Mouse (Mus musculus) embryonic facial prominence, embryonic 13.5 days (tissue): ENCODE measurements around the gene C1galt1. TPM values are rescaled to one million over a fixed set of nuclear protein-coding genes. Genes with fewer than 3 reads are reported as not detected.

ENCODE experiments used
- ATAC-seq: fragments of 200-750 bp; cut with Nextera tagmentation; 2 replicates; pipeline ENCODE4 v1.8.0; 2017; ENCODE audit warnings: low read depth; ENCODE audit not compliant: insufficient number of reproducible peaks, insufficient read depth, low FRiP score, low TSS enrichment
- H3K27ac ChIP-seq: fragments of 300-500 bp; sonication (generic); 2 replicates; pipeline ENCODE4 v1.5.1; 2015; ENCODE audit warnings: moderate library complexity, mild to moderate bottlenecking, inconsistent platforms
- H3K27me3 ChIP-seq: fragments of 300-500 bp; sonication (generic); 2 replicates; pipeline ENCODE4 v1.6.1; 2015; ENCODE audit warnings: mild to moderate bottlenecking, inconsistent platforms
- H3K36me3 ChIP-seq: fragments of 300-500 bp; sonication (generic); 2 replicates; pipeline ENCODE4 v1.6.1; 2015; ENCODE audit warnings: mild to moderate bottlenecking, inconsistent platforms
- H3K4me1 ChIP-seq: fragments of 300-500 bp; sonication (generic); 2 replicates; pipeline ENCODE4 v1.6.1; 2015; ENCODE audit warnings: inconsistent platforms
- H3K4me2 ChIP-seq: fragments of 300-500 bp; sonication (generic); 2 replicates; pipeline ENCODE4 v1.6.1; 2015; ENCODE audit warnings: moderate library complexity, mild to moderate bottlenecking, inconsistent platforms
- H3K4me3 ChIP-seq: fragments of 300-500 bp; sonication (generic); 2 replicates; pipeline ENCODE4 v1.5.1; 2015; ENCODE audit warnings: mild to moderate bottlenecking, inconsistent platforms
- H3K9ac ChIP-seq: fragments of 300-500 bp; sonication (generic); 2 replicates; pipeline ENCODE4 v1.6.1; 2015; ENCODE audit warnings: mild to moderate bottlenecking, inconsistent platforms
- H3K9me3 ChIP-seq: fragments of 300-500 bp; sonication (generic); 2 replicates; pipeline ENCODE4 v1.6.1; 2016; ENCODE audit warnings: inconsistent platforms
- WGBS: fragments of 180-500 bp; shearing (Covaris S2); methylation state at CpG from one replicate; pipeline ENCODE4 v1.1.7; 2015; ENCODE audit warnings: mixed read lengths; 5-methylcytosine and 5-hydroxymethylcytosine counted together
- polyA plus RNA-seq: library from polyadenylated mRNA; unstranded; fragments of >200 nt; fragmentation: Nextera tagmentation; extraction: Ambion mirVana; gene quantifications from 2 replicates; pipeline ENCODE4 v1.2.1, GENCODE M21; 2015

C1galt1 gene
- polyA plus RNA-seq, 1 experiment from 2014 or later: 2.5 TPM

DNA sequence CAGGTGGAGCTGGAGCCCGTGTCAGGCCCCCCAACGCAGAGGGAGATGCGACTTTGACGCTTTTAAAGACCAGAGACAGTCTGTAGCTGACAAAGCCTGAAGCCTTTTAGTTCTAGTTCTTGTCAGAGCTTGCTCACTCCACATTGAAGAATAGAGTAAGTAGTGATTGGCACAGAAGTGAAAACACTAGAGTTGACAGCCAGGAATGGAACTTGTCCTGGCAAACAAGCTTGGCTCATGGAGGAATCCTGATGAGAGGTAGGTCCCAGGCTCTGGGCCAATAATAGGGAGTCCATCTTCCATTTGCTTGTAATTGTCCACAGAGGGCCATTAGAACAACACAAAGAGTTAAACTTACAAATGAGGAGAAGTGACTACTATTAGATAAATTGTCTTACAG lies 18.7 kb downstream of the C1galt1 start:
- no peaks in the 10 kb centered on the region for H3K27me3 ChIP-seq

DNA sequence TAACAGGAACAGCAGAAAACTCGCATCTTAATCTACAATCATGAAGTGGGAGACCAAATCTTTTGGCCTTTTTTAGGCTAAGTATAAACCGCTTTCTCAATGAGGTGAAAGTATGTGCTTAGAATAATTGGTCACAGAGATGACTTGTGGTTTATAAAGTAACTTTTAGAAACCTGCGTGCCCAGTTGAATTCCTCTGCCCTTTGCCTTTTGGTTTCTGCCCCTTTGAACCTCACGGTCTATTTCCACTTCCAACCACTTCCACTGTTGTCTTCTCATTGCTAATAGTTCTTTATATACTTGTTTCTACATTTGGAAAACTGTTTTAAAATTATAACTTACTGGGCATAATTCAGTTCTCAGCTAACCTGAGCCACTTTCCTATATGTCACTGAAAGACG lies 32.2 kb downstream of the C1galt1 start:
- Histone ChIP-seq H3K4me3 (no peak overlapping the region), H3K4me2 (no peak overlapping the region), H3K27me3 (no peaks in the 10 kb centered on the region), H3K4me1 (0 out of 2 replicates have a peak, but pooled peaks cover 3% of the 10 kb centered on the region), H3K27ac (no peak overlapping the region), H3K9ac (no peak overlapping the region), H3K9me3 (no peaks in the 10 kb centered on the region), H3K36me3 (no peaks in the 10 kb centered on the region)
- WGBS: 85% methylated on average over 5 of the region's 5 CpGs
- ATAC-seq: no peak

More for the DNA sequence above, 18.7 kb downstream of the C1galt1 start:
- 84% methylated on average over 4 of the region's 4 CpGs for WGBS
- peaks cover 19% of the 10 kb centered on the region for H3K36me3 ChIP-seq
- H3K27ac ChIP-seq: no peak overlapping the region
- no peak overlapping the region for H3K9ac ChIP-seq
- H3K4me3 ChIP-seq: no peak overlapping the region
- no peak for ATAC-seq
- H3K4me1 ChIP-seq: peaks cover 4% of the 10 kb centered on the region; the same call in 1 of the 2 replicates
- no peaks in the 10 kb centered on the region for H3K9me3 ChIP-seq
- H3K4me2 ChIP-seq: no peak overlapping the region

DNA sequence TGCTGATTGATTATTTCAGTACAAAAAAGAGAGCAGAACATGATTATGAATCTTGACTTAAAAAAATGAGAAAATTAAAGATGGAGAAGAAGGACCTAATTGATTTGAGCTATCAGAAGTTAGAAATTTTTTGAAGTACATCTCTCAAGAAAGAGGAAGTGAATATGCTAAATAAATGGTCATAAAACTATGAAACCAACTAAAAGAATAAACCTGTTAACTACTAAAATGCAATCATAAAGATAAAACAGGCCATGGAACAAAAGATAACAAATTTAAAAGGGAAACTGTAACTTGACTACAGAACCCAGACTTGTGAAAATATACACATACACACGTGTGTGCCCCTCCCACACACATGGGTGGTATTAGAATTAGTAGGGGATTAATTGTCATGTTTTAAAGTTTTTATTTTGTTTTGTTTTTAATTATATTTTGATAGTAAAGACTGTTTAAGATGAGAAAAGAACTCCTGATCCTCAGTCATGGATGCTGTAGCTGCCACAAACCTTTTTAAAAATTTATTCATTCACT lies 37.0 kb downstream of the C1galt1 start:
- H3K27ac ChIP-seq: no peak overlapping the region
- ATAC-seq: no peak
- H3K4me2 ChIP-seq: no peak overlapping the region
- WGBS: 68% methylated on average over 1 of the region's 1 CpGs
- H3K4me3 ChIP-seq: no peak overlapping the region
- no peaks in the 10 kb centered on the region for H3K9me3 ChIP-seq
- H3K4me1 ChIP-seq: 0 out of 2 replicates have a peak, but pooled peaks cover 3% of the 10 kb centered on the region
- H3K9ac ChIP-seq: no peak overlapping the region
- H3K36me3 ChIP-seq: no peaks in the 10 kb centered on the region
- H3K27me3 ChIP-seq: no peaks in the 10 kb centered on the region

DNA sequence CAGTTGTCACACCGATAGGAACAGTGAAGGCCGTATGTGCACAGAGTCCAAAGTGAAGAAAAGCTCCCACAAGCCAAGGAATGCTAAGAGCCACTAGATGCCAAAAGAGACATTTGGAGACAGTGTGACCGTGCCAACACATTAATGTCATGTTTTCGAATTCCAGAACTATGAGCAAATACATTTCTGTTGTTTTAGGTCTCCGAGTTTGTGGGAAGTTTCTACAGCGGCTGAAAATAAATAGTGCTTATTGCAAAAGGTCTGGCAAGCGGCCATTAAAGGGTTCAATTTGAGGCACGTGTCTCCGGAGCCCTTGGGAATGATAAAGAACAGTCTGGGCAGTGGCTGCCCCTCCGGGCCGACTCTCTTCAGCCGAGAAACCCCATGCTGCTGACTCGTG lies 37.9 kb downstream of the C1galt1 start:
- Histone ChIP-seq H3K4me3 (no peak overlapping the region), H3K27ac (no peak overlapping the region), H3K36me3 (no peaks in the 10 kb centered on the region), H3K27me3 (no peaks in the 10 kb centered on the region), H3K4me1 (peaks cover 6% of the 10 kb centered on the region; the same call in 1 of the 2 replicates), H3K9me3 (no peaks in the 10 kb centered on the region), H3K4me2 (no peak overlapping the region), H3K9ac (no peak overlapping the region)
- 79% methylated on average over 13 of the region's 13 CpGs for WGBS
- ATAC-seq: no peak

DNA sequence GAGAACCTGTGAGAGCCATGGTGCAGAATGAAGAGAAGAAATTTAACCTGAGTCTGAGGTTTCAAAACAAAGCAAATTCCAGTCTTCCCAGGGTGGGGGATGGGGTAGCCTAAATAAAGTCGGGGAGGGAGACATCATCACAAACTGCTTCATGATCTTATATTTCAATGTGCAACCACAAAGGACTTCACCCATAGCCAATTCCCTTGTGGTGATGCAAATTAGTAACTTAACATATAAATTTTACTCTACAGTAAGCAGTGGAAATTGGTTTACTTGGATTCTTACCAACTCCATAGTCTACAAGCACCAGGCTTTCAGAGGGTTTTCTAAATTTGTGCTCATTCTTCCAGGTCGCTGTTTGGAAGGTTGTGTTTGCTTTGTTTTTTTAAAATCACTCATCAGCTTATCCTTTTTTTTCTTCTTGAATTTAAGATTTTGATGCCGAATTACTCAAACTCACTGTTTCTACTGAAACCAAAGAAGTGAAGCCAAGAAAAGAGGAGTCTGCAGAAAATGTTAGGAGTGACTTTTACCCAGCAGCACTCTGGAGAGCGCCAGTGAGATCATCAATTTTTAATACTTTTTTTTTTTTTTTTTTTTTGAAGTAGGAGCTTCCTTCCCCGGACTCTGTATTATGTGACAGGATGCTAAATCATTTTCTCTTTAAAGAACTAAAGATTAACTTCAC lies 41.5 kb downstream of the C1galt1 start:
- Histone ChIP-seq H3K36me3 (no peaks in the 10 kb centered on the region), H3K4me2 (no peak overlapping the region), H3K4me3 (no peak overlapping the region), H3K27me3 (no peaks in the 10 kb centered on the region), H3K27ac (no peak overlapping the region), H3K9ac (no peak overlapping the region), H3K4me1 (peaks cover 6% of the 10 kb centered on the region; the same call in 1 of the 2 replicates), H3K9me3 (no peaks in the 10 kb centered on the region)
- ATAC-seq: no peak
- 61% methylated on average over 5 of the region's 5 CpGs for WGBS

GRCm38 (mm10) chr6:7886685-7887004 lies 42.0 kb downstream of the C1galt1 start:
- peaks cover 6% of the 10 kb centered on the region; the same call in 1 of the 2 replicates for H3K4me1 ChIP-seq
- 76% methylated on average over 2 of the region's 2 CpGs for WGBS
- no peak overlapping the region for H3K27ac ChIP-seq
- no peaks in the 10 kb centered on the region for H3K27me3 ChIP-seq
- H3K4me3 ChIP-seq: no peak overlapping the region
- no peak overlapping the region for H3K9ac ChIP-seq
- no peaks in the 10 kb centered on the region for H3K36me3 ChIP-seq
- no peaks in the 10 kb centered on the region for H3K9me3 ChIP-seq
- H3K4me2 ChIP-seq: no peak overlapping the region
- ATAC-seq: no peak

DNA sequence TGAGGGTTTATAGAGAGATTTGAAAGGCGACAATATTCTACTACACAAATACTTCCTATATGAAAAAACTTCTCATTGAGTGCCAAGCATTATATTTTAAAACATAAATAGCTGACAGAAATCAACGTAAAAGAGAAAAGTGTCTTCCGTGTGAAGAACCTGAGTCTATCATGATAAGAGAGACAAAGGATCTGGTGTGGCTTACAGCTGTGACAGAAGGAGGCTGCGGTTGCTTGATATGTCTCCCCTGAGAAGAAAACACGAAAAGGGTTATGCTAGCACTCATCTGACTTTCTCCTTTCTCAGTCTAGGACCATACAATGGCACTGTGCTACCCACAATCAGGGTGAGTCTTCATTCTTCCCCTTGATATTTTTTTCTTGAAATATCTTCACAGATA lies 51.7 kb downstream of the C1galt1 start:
- H3K4me3 ChIP-seq: no peak overlapping the region
- H3K27me3 ChIP-seq: no peaks in the 10 kb centered on the region
- WGBS: 90% methylated on average over 5 of the region's 5 CpGs
- no peaks in the 10 kb centered on the region for H3K36me3 ChIP-seq
- no peaks in the 10 kb centered on the region for H3K9me3 ChIP-seq
- no peaks in the 10 kb centered on the region for H3K4me1 ChIP-seq
- no peak overlapping the region for H3K9ac ChIP-seq
- H3K27ac ChIP-seq: no peak overlapping the region
- no peak overlapping the region for H3K4me2 ChIP-seq
- ATAC-seq: no peak

- Histone ChIP-seq H3K4me1 (no peaks in the 10 kb centered on the region), H3K36me3 (no peaks in the 10 kb centered on the region), H3K27ac (no peak overlapping the region), H3K4me2 (no peak overlapping the region), H3K27me3 (no peaks in the 10 kb centered on the region), H3K4me3 (no peak overlapping the region), H3K9ac (no peak overlapping the region), H3K9me3 (no peaks in the 10 kb centered on the region)
- ATAC-seq: no peak
- 80% methylated on average over 2 of the region's 2 CpGs for WGBS
Observed at GRCm38 (mm10) chr6:7912015-7912414, 67.4 kb downstream of the C1galt1 start.

Other genes starting within 250 kb of the C1galt1 start
- gene Asns, start 151.6 kb upstream of the C1galt1 start, polyA plus RNA-seq: 54.8 and 57.8 TPM in 2 replicates